Mouse (Mus musculus) ovary, postnatal 10 days (tissue): ENCODE measurements at regions not wholly inside any gene's neighbourhood (a gene's known extent, or its start where the extent isn't known, plus 50 kb on each side); places are given as distances from the start of the nearest gene placed in this dataset.

Experiments
- DNase-seq: peaks from one replicate; pipeline ENCODE4 v3.0.0; 2022; ENCODE audit warnings: low spot score

GRCm38 (mm10) chr2:94590494-94590893 is 152.6 kb upstream of the Api5 start:
- DNase-seq, result no peak

- no peak for DNase-seq
Observed at GRCm38 (mm10) chr2:94587255-94587654, 149.3 kb upstream of the Api5 start.

- no peak for DNase-seq
Observed at GRCm38 (mm10) chr2:94571646-94572045, 133.7 kb upstream of the Api5 start.

- no peak for DNase-seq
Observed at GRCm38 (mm10) chr2:94541230-94541905, 103.4 kb upstream of the Api5 start.

- DNase-seq, result no peak
Observed at GRCm38 (mm10) chr2:94536631-94537030, 98.7 kb upstream of the Api5 start.

GRCm38 (mm10) chr2:94531175-94531574 is 93.2 kb upstream of the Api5 start:
- no peak for DNase-seq

- DNase-seq, result peak; percentile 12
Observed at GRCm38 (mm10) chr2:94524536-94524935, 86.6 kb upstream of the Api5 start.

- no peak for DNase-seq
Observed at GRCm38 (mm10) chr2:94516866-94517265, 78.9 kb upstream of the Api5 start.

- no peak for DNase-seq
Observed at GRCm38 (mm10) chr2:94512027-94512426, 74.1 kb upstream of the Api5 start.

- no peak for DNase-seq
Observed at GRCm38 (mm10) chr2:94500649-94501048, 62.7 kb upstream of the Api5 start.

GRCm38 (mm10) chr2:94498516-94498915 is 60.6 kb upstream of the Api5 start:
- DNase-seq, result no peak
